Mouse (Mus musculus): ENCODE data around the gene Gng13.

- TF ChIP-seq MYOG (IDR thresholded peaks at IDR 0.05; ENCODE audit: control insufficient read depth in 1 of 3, insufficient read depth in 1 of 3, insufficient read length in 2 of 3, low read depth in 2 of 3): no peak
- no peak for TF ChIP-seq TCF12 (IDR thresholded peaks at IDR 0.05; ENCODE audit: insufficient read depth, poor library complexity, severe bottlenecking)
These were observed 34.5 kb downstream of the Gng13 start for GRCm38 (mm10) chr17:25751446-25751845.

Data from myocyte (in vitro differentiated cells).